Mouse (Mus musculus) B cell, adult (primary cell): Measurements from ENCODE around the gene Grip2. TPM values are rescaled to one million over a fixed set of nuclear protein-coding genes. Genes with fewer than 3 reads are reported as not detected.

Source experiments
- total RNA-seq: library from RNA; stranded (reverse); gene quantifications from 4 replicates; pipeline ENCODE4 v1.2.4, GENCODE M21; 2023; ENCODE audit not compliant: inconsistent age

The Grip2 gene
- 1.00 to 2.2 TPM (median 1.5 TPM) in 4 replicates for total RNA-seq

GRCm38 (mm10) chr6:91827016-91827570 is at the start of gene Grip2:
Gene Grip2, minus strand, starts transcription at chr6:91827250.

Other genes starting within 250 kb of the Grip2 start
- 93.7 to 110 TPM (median 99.8 TPM) in 4 replicates for gene Slc6a6, start 143.2 kb downstream of the Grip2 start, total RNA-seq
- gene Ccdc174, start 50.8 kb upstream of the Grip2 start, total RNA-seq, result 41.0 to 47.8 TPM (median 46.0 TPM) in 4 replicates
- 2.2 to 3.1 TPM (median 2.7 TPM) in 4 replicates for gene 4930590J08Rik, start 75.6 kb upstream of the Grip2 start, total RNA-seq
- gene Fgd5, start 151.6 kb upstream of the Grip2 start, total RNA-seq, result 0.15 TPM in 1 of 4 replicates, not detected in the others